Mouse (Mus musculus): Measurements from ENCODE around the gene Exosc2. TPM values are rescaled to one million over a fixed set of nuclear protein-coding genes. Genes with fewer than 3 reads are reported as not detected.
A peak's percentile ranks its signal among the peaks of the same experiment; 100 is the strongest.
"Not testable (repeated sequence)": the region's sequence is repeated elsewhere in the genome, so short reads cannot be mapped to it uniquely, and the experiment has no call there.

Gene Exosc2
- polyA plus RNA-seq, 1 experiment from 2014 or later = 7.8 TPM

- WGBS (ENCODE audit: missing documents) = 3% methylated on average over 86 of the region's 109 CpGs
- no peak overlapping the region for H3K27ac ChIP-seq
- no peaks in the 10 kb centered on the region for H3K79me2 ChIP-seq (ENCODE audit: inconsistent target)
- no peak overlapping the region for H3K4me3 ChIP-seq (ENCODE audit: inconsistent target)
- no peaks in the 10 kb centered on the region for H3K36me3 ChIP-seq (ENCODE audit: inconsistent target)
Measured at GRCm38 (mm10) chr2:31653971-31654853, 16.3 kb upstream of the Exosc2 start.

- 9% methylated on average over 22 of the region's 22 CpGs for WGBS (ENCODE audit: missing documents)
- no peak overlapping the region for H3K4me3 ChIP-seq (ENCODE audit: inconsistent target)
- no peaks in the 10 kb centered on the region for H3K79me2 ChIP-seq (ENCODE audit: inconsistent target)
- H3K36me3 ChIP-seq (ENCODE audit: inconsistent target) = no peaks in the 10 kb centered on the region
- H3K27ac ChIP-seq = no peak overlapping the region
Measured at GRCm38 (mm10) chr2:31654854-31655559, 15.5 kb upstream of the Exosc2 start.

- Histone ChIP-seq H3K79me2 (ENCODE audit: inconsistent target) (no peaks in the 10 kb centered on the region), H3K4me3 (ENCODE audit: inconsistent target) (no peak overlapping the region), H3K27ac (no peak overlapping the region), H3K36me3 (ENCODE audit: inconsistent target) (no peaks in the 10 kb centered on the region)
- 88% methylated on average over 7 of the region's 7 CpGs for WGBS (ENCODE audit: missing documents)
Measured at GRCm38 (mm10) chr2:31656374-31656773, 14.1 kb upstream of the Exosc2 start.

GRCm38 (mm10) chr2:31662939-31663803 lies 7.3 kb upstream of the Exosc2 start:
- WGBS (ENCODE audit: missing documents) = 56% methylated on average over 8 of the region's 8 CpGs
- H3K27ac ChIP-seq = no peak overlapping the region
- no peaks in the 10 kb centered on the region for H3K79me2 ChIP-seq (ENCODE audit: inconsistent target)
- H3K4me3 ChIP-seq (ENCODE audit: inconsistent target) = no peak overlapping the region
- H3K36me3 ChIP-seq (ENCODE audit: inconsistent target) = no peaks in the 10 kb centered on the region

- H3K4me3 ChIP-seq (ENCODE audit: inconsistent target) = no peak overlapping the region
- WGBS (ENCODE audit: missing documents) = 100% methylated on average over 1 of the region's 1 CpGs
Measured at GRCm38 (mm10) chr2:31663804-31664180, 6.7 kb upstream of the Exosc2 start.

GRCm38 (mm10) chr2:31667332-31667731 lies 3.2 kb upstream of the Exosc2 start:
- WGBS (ENCODE audit: missing documents) = 54% methylated on average over 4 of the region's 4 CpGs

More at GRCm38 (mm10) chr2:31663804-31664180, 6.7 kb upstream of the Exosc2 start:
- Histone ChIP-seq H3K36me3 (ENCODE audit: inconsistent target) (no peaks in the 10 kb centered on the region), H3K79me2 (ENCODE audit: inconsistent target) (no peaks in the 10 kb centered on the region), H3K27ac (no peak overlapping the region)

GRCm38 (mm10) chr2:31678641-31679040 lies 8.1 kb downstream of the Exosc2 start:
- Histone ChIP-seq H3K4me3 (ENCODE audit: inconsistent target) (no peak overlapping the region), H3K79me2 (ENCODE audit: inconsistent target) (no peaks in the 10 kb centered on the region), H3K27ac (no peak overlapping the region), H3K36me3 (ENCODE audit: inconsistent target) (peaks cover 17% of the 10 kb centered on the region; the same call in 1 of the 2 replicates)
- 65% methylated on average over 6 of the region's 6 CpGs for WGBS (ENCODE audit: missing documents)

More at GRCm38 (mm10) chr2:31667332-31667731, 3.2 kb upstream of the Exosc2 start:
- Histone ChIP-seq H3K4me3 (ENCODE audit: inconsistent target) (no peak overlapping the region), H3K79me2 (ENCODE audit: inconsistent target) (peaks cover 5% of the 10 kb centered on the region; the same call in 1 of the 2 replicates), H3K27ac (no peak overlapping the region), H3K36me3 (ENCODE audit: inconsistent target) (no peaks in the 10 kb centered on the region)

GRCm38 (mm10) chr2:31681051-31681707 lies 10.7 kb downstream of the Exosc2 start:
- not testable (repeated sequence) for H3K27ac ChIP-seq; H3K79me2 ChIP-seq (ENCODE audit: inconsistent target); H3K4me3 ChIP-seq (ENCODE audit: inconsistent target); H3K36me3 ChIP-seq (ENCODE audit: inconsistent target)
- 91% methylated on average over 15 of the region's 15 CpGs for WGBS (ENCODE audit: missing documents)

- WGBS (ENCODE audit: missing documents) = 90% methylated on average over 6 of the region's 6 CpGs
- Histone ChIP-seq H3K36me3 (ENCODE audit: inconsistent target) (no peaks in the 10 kb centered on the region), H3K27ac (no peak overlapping the region), H3K79me2 (ENCODE audit: inconsistent target) (no peaks in the 10 kb centered on the region), H3K4me3 (ENCODE audit: inconsistent target) (no peak overlapping the region)
Measured at GRCm38 (mm10) chr2:31681731-31682235, 11.3 kb downstream of the Exosc2 start.

- WGBS (ENCODE audit: missing documents) = 33% methylated on average over 2 of the region's 2 CpGs
- H3K4me3 ChIP-seq (ENCODE audit: inconsistent target) = no peak overlapping the region
- H3K36me3 ChIP-seq (ENCODE audit: inconsistent target) = no peaks in the 10 kb centered on the region
- no peak overlapping the region for H3K27ac ChIP-seq
- H3K79me2 ChIP-seq (ENCODE audit: inconsistent target) = no peaks in the 10 kb centered on the region
Measured at GRCm38 (mm10) chr2:31683666-31684065, 13.2 kb downstream of the Exosc2 start.

GRCm38 (mm10) chr2:31688074-31688925 lies 17.8 kb downstream of the Exosc2 start, which contains the start of gene Abl1:
Gene Abl1, plus strand, starts transcription at chr2:31688376.
- no peaks in the 10 kb centered on the region for H3K36me3 ChIP-seq (ENCODE audit: inconsistent target)
- under 1% methylated on average over 57 of the region's 64 CpGs for WGBS (ENCODE audit: missing documents)
- H3K27ac ChIP-seq = peak within 1 kb of the TSS; percentile 96
- H3K79me2 ChIP-seq (ENCODE audit: inconsistent target) = peaks cover 39% of the 10 kb centered on the region
- peak within 1 kb of the TSS; percentile 86 for H3K4me3 ChIP-seq (ENCODE audit: inconsistent target)

GRCm38 (mm10) chr2:31689045-31689444 lies 18.5 kb downstream of the Exosc2 start:
- Histone ChIP-seq H3K4me3 (ENCODE audit: inconsistent target) (peak overlapping the region; percentile 86), H3K79me2 (ENCODE audit: inconsistent target) (peaks cover 47% of the 10 kb centered on the region), H3K36me3 (ENCODE audit: inconsistent target) (no peaks in the 10 kb centered on the region), H3K27ac (peak overlapping the region; percentile 96)
- under 1% methylated on average over 12 of the region's 12 CpGs for WGBS (ENCODE audit: missing documents)

GRCm38 (mm10) chr2:31690063-31690462 lies 19.5 kb downstream of the Exosc2 start:
- 67% methylated on average over 3 of the region's 3 CpGs for WGBS (ENCODE audit: missing documents)
- H3K4me3 ChIP-seq (ENCODE audit: inconsistent target) = no peak overlapping the region; the same call in 1 of the 2 replicates
- no peaks in the 10 kb centered on the region for H3K36me3 ChIP-seq (ENCODE audit: inconsistent target)
- H3K27ac ChIP-seq = no peak overlapping the region
- peaks cover 57% of the 10 kb centered on the region for H3K79me2 ChIP-seq (ENCODE audit: inconsistent target)
